Mouse (Mus musculus) erythroblast, embryonic 14.5 days (primary cell): ENCODE measurements around the gene Aldh2.

Source experiments
- GATA1 ChIP-seq: IDR thresholded peaks from 2 replicates; pipeline ENCODE4 v1.6.1; 2012; ENCODE audit warnings: low read length, inconsistent platforms, mixed read lengths
- TAL1 ChIP-seq: IDR thresholded peaks from 3 replicates; pipeline ENCODE4 v1.6.1; 2012; ENCODE audit warnings: low read length, inconsistent platforms, mixed read lengths

DNA sequence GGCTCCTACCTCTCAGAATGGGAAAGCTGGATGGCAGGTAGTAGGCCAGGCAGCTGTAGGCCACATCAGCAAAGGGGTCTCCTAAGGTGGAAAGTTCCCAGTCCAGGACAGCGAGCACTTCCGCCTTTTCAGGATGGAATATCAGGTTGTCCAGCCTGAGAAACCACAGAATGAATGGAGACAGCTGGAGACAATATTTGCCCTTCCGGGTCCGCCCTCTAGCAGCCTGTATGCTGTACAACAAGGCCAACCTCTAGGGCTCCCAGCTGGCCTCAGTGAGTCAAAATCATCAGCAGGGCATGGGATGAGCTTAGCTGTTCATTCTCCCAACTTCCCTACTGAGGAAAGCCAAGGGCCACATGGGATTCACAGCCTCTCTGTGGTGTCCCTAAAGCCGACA, 41.0 kb upstream of the Aldh2 start:
- TF ChIP-seq TAL1: no peak
- TF ChIP-seq GATA1: no peak
